Mouse (Mus musculus): ENCODE data around the gene Ihh.

Gene Ihh

GRCm38 (mm10) chr1:74941651-74942360 lies 9.7 kb downstream of the Ihh start:
- DNase-seq = no peak

GRCm38 (mm10) chr1:74939762-74940161 lies 11.7 kb downstream of the Ihh start:
- no peak for DNase-seq

GRCm38 (mm10) chr1:74936221-74936830 lies 15.1 kb downstream of the Ihh start:
- no peak for DNase-seq

GRCm38 (mm10) chr1:74935402-74935801 lies 16.1 kb downstream of the Ihh start, which contains the start of gene Cfap65:
Gene Cfap65, minus strand, starts transcription at chr1:74935599.
- DNase-seq = no peak

GRCm38 (mm10) chr1:74927621-74928296 lies 23.7 kb downstream of the Ihh start:
- no peak for DNase-seq

- no peak for DNase-seq
Measured at GRCm38 (mm10) chr1:74926721-74927120, 24.8 kb downstream of the Ihh start.

- no peak for DNase-seq
Measured at GRCm38 (mm10) chr1:74924464-74924863, 27.0 kb downstream of the Ihh start.

- DNase-seq = no peak
Measured at GRCm38 (mm10) chr1:74915706-74916105, 35.8 kb downstream of the Ihh start.

- no peak for DNase-seq
Measured at GRCm38 (mm10) chr1:74902191-74902590, 49.3 kb downstream of the Ihh start.

- DNase-seq = peak in 1 of 2 experiments; percentile 48
Measured at GRCm38 (mm10) chr1:74901686-74902085, 49.8 kb downstream of the Ihh start.

- DNase-seq = no peak
Measured at GRCm38 (mm10) chr1:74900341-74901285, 50.9 kb downstream of the Ihh start.

- no peak for DNase-seq
Measured at GRCm38 (mm10) chr1:74898656-74899431, 52.6 kb downstream of the Ihh start.

- DNase-seq = no peak
Measured at GRCm38 (mm10) chr1:74897976-74898375, 53.5 kb downstream of the Ihh start.

Measured in spleen, adult 18-20 months (tissue).